In the genomic region with DNA sequence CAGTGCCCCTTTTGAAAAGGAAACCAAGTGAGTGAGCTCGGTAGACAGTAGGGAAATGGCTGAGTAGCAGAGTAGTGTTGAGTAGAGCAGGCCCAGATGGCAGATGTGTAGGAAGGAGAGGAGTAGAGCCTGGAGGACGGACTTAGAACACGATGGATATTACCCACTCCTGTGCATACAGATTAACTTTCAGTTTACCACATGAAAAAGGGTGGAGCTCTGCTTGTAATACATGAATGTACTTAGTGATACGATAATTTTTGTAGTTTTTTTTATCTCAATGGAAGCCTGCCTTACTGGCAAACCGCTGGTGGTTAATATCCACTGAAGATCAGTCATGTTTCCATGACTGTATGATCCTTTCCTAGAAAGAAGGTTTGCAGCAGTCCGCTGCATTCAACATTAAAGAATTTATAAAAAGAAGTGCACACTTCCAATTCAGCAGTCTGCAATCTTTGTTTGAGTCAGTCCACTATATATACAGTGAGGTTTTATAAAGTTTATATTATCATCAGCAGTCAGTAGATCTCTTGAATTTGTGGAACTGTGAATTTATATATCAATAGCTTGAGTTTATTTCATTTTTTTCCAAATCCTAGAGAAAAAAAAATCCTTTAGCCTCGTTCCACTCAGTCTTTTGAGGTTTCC, we compare ENCODE assay signal across 11 mouse cellular contexts.
DNase-seq lines count a peak whose midpoint lies in the region; ATAC-seq and TF ChIP-seq lines count a peak whose summit lies in the region.
"Had no signal": no experiment of that assay in that cellular context is flagged by ENCODE, and none has a peak within 500 bp of the region (broad histone marks: within the 10 kb centered on the region; RNA-seq: fewer than 3 reads in every experiment).

No protein-coding gene starts in this region.

- ATAC-seq in heart, embryonic 11.5 days (replicated peaks; ENCODE audit: insufficient number of reproducible peaks, low FRiP score, low TSS enrichment): no peak
- ATAC-seq in stomach, embryonic 14.5 days (ENCODE audit: insufficient number of reproducible peaks, insufficient read depth, low FRiP score, low read depth): peak; percentile 83; the same call in 1 of the 2 replicates
- ATAC-seq in stomach, postnatal 0 days (ENCODE audit: low FRiP score, low TSS enrichment): no peak
- ATAC-seq in limb, embryonic 12.5 days (ENCODE audit: insufficient number of reproducible peaks, insufficient read depth, low FRiP score, low TSS enrichment, low read depth): no peak
- ATAC-seq in stomach, embryonic 15.5 days (ENCODE audit: insufficient read depth, low FRiP score, low read depth): peak; percentile 90
- ATAC-seq: forebrain, embryonic 16.5 days; hindbrain, embryonic 16.5 days had no signal

- H3K4me2 ChIP-seq in heart, embryonic 11.5 days: no peak overlapping the region
- no peak overlapping the region for H3K4me2 ChIP-seq in stomach, embryonic 14.5 days (replicated peaks; ENCODE audit: low read depth, low read length)
- no peak overlapping the region for H3K4me2 ChIP-seq in stomach, postnatal 0 days (replicated peaks; ENCODE audit: low read depth)
- H3K4me2 ChIP-seq in limb, embryonic 12.5 days: no peak overlapping the region
- H3K4me2 ChIP-seq in stomach, embryonic 15.5 days: 0 out of 2 replicates have a peak overlapping the region, but pooled peaks have one; percentile 2

- H3K27ac ChIP-seq in heart, embryonic 11.5 days (ENCODE audit: low read depth, low read length): peak overlapping the region; percentile 11; the same call in 1 of the 2 replicates
- H3K27ac ChIP-seq in stomach, embryonic 14.5 days (ENCODE audit: low read length): peak overlapping the region; percentile 55; the same call in 1 of the 2 replicates
- no peak overlapping the region for H3K27ac ChIP-seq in stomach, postnatal 0 days (replicated peaks)
- H3K27ac ChIP-seq in limb, embryonic 12.5 days: peak overlapping the region; percentile 77
- peak overlapping the region; percentile 66 for H3K27ac ChIP-seq in stomach, embryonic 15.5 days

- no peak for TF ChIP-seq EP300 in stomach, postnatal 0 days (optimal IDR thresholded peaks at IDR 0.05)

- 67% methylated on average over 7 of the region's 7 CpGs for WGBS in heart, embryonic 11.5 days (ENCODE audit: insufficient replicate concordance)
- WGBS in stomach, embryonic 14.5 days: 34% methylated on average over 7 of the region's 7 CpGs
- WGBS in stomach, postnatal 0 days: 27% methylated on average over 7 of the region's 7 CpGs
- 61% methylated on average over 7 of the region's 7 CpGs for WGBS in limb, embryonic 12.5 days
- WGBS in stomach, embryonic 15.5 days: 34% methylated on average over 7 of the region's 7 CpGs

- no peak overlapping the region for H3K9ac ChIP-seq in heart, embryonic 11.5 days (ENCODE audit: low read depth, low read length)
- no peak overlapping the region for H3K9ac ChIP-seq in stomach, embryonic 14.5 days (replicated peaks; ENCODE audit: low read depth, low read length)
- H3K9ac ChIP-seq in stomach, postnatal 0 days (ENCODE audit: low read length): no peak overlapping the region
- no peak overlapping the region for H3K9ac ChIP-seq in limb, embryonic 12.5 days (replicated peaks)
- H3K9ac ChIP-seq in stomach, embryonic 15.5 days: no peak overlapping the region

- peaks cover 4% of the 10 kb centered on the region for H3K4me1 ChIP-seq in heart, embryonic 11.5 days (ENCODE audit: control insufficient read depth, insufficient read depth, low read length)
- no peaks in the 10 kb centered on the region for H3K4me1 ChIP-seq in stomach, embryonic 14.5 days (ENCODE audit: control insufficient read depth, insufficient read depth, low read length)
- no peaks in the 10 kb centered on the region for H3K4me1 ChIP-seq in stomach, postnatal 0 days (replicated peaks; ENCODE audit: control insufficient read depth, insufficient read depth)
- H3K4me1 ChIP-seq in limb, embryonic 12.5 days (replicated peaks): no peaks in the 10 kb centered on the region; the same call in 1 of the 2 replicates
- H3K4me1 ChIP-seq in stomach, embryonic 15.5 days: no peaks in the 10 kb centered on the region

- TF ChIP-seq CTCF in stomach, postnatal 0 days (IDR thresholded peaks at IDR 0.05; ENCODE audit: low read depth): no peak

- H3K4me3 ChIP-seq in heart, embryonic 11.5 days (ENCODE audit: low read depth, low read length): no peak overlapping the region
- no peak overlapping the region for H3K4me3 ChIP-seq in stomach, embryonic 14.5 days (ENCODE audit: low read depth, low read length)
- no peak overlapping the region for H3K4me3 ChIP-seq in stomach, postnatal 0 days (ENCODE audit: low read depth, low read length)
- no peak overlapping the region for H3K4me3 ChIP-seq in limb, embryonic 12.5 days (replicated peaks)
- no peak overlapping the region for H3K4me3 ChIP-seq in stomach, embryonic 15.5 days (replicated peaks)

- H3K9me3 ChIP-seq in heart, embryonic 11.5 days (replicated peaks; ENCODE audit: control insufficient read depth, low read length): no peaks in the 10 kb centered on the region
- no peaks in the 10 kb centered on the region for H3K9me3 ChIP-seq in stomach, embryonic 14.5 days (ENCODE audit: control insufficient read depth, low read depth, low read length)
- no peaks in the 10 kb centered on the region for H3K9me3 ChIP-seq in stomach, postnatal 0 days (ENCODE audit: control insufficient read depth, low read length)
- no peaks in the 10 kb centered on the region for H3K9me3 ChIP-seq in limb, embryonic 12.5 days
- H3K9me3 ChIP-seq in stomach, embryonic 15.5 days: no peaks in the 10 kb centered on the region

- H3K36me3 ChIP-seq in heart, embryonic 11.5 days (ENCODE audit: control insufficient read depth, insufficient read depth, low read length): no peaks in the 10 kb centered on the region
- peaks cover 5% of the 10 kb centered on the region; the same call in 1 of the 2 replicates for H3K36me3 ChIP-seq in stomach, embryonic 14.5 days (ENCODE audit: control insufficient read depth, insufficient read depth, low read length)
- no peaks in the 10 kb centered on the region for H3K36me3 ChIP-seq in stomach, postnatal 0 days (ENCODE audit: control insufficient read depth, insufficient read depth, low read length)
- H3K36me3 ChIP-seq in limb, embryonic 12.5 days: peaks cover 8% of the 10 kb centered on the region
- no peaks in the 10 kb centered on the region for H3K36me3 ChIP-seq in stomach, embryonic 15.5 days

- no peaks in the 10 kb centered on the region for H3K27me3 ChIP-seq in heart, embryonic 11.5 days (ENCODE audit: control insufficient read depth, insufficient read depth, low read length)
- H3K27me3 ChIP-seq in stomach, embryonic 14.5 days (ENCODE audit: control insufficient read depth, insufficient read depth, low read length): no peaks in the 10 kb centered on the region
- H3K27me3 ChIP-seq in stomach, postnatal 0 days (ENCODE audit: control insufficient read depth, insufficient read depth, low read length): no peaks in the 10 kb centered on the region
- no peaks in the 10 kb centered on the region for H3K27me3 ChIP-seq in limb, embryonic 12.5 days
- H3K27me3 ChIP-seq in stomach, embryonic 15.5 days (replicated peaks): no peaks in the 10 kb centered on the region

- no peak for DNase-seq in heart, adult 8-10 months (ENCODE audit: low spot score)
- DNase-seq in stomach, postnatal 0 days (ENCODE audit: low spot score): no peak
- no peak for DNase-seq in cerebellum, postnatal 10 days
- no peak for DNase-seq in frontal cortex, postnatal 10 days (ENCODE audit: low spot score in 2 of 2)
- DNase-seq: retina, postnatal 1 day had no signal

Comparison
In these comparisons a context has a peak if more than half of its experiments do, and no peak if none do; other contexts are left out.
1. ATAC-seq: peak in stomach, embryonic 14.5 days (single experiment) and stomach, embryonic 15.5 days (single experiment); none in heart, embryonic 11.5 days (single experiment), stomach, postnatal 0 days (single experiment) and limb, embryonic 12.5 days (single experiment).